Mouse (Mus musculus) spleen, postnatal 10 days (tissue): Measurements from ENCODE around the gene 4933407L21Rik.
A peak's percentile ranks its signal among the peaks of the same experiment; 100 is the strongest.

Source experiments
- DNase-seq, 2 experiments: peaks; one replicate each; pipeline ENCODE4 v3.0.0; 2021 to 2022; ENCODE audit warnings: low spot score in 2 of 2

4933407L21Rik gene

DNA sequence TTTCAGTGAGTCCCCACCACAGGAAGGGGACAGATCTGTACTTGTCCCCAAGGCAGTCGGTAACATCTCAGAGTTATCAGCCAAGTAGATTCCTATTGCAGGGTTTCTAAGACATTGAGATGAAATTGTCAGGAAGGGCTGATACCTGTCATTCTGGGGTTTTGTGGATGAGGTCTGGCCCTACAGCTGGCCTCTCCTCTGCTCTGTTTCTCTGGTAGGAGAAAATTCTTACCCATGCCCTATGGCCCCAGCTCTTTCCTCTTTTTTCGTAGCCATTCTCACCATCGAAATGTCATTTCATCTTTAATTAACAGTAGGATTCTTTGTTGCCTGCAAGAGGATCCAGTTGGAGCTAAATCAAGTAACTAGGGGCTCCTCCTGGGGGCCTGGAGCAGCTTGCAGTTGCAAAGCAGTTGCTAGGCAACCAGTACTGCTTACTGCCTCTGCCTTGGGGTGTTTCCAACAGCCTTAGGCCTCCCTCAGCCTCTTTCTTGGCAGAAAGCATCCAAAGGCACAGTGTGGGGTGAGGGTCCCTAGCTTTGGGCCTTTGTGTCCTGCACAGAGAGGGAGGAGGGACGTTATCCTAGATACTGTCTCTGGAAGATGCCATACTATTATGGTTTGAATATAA is at the start of gene 4933407L21Rik:
Gene 4933407L21Rik, plus strand, starts transcription at position 427 of the 631 bp plus-strand sequence.
- DNase-seq: no peak

DNA sequence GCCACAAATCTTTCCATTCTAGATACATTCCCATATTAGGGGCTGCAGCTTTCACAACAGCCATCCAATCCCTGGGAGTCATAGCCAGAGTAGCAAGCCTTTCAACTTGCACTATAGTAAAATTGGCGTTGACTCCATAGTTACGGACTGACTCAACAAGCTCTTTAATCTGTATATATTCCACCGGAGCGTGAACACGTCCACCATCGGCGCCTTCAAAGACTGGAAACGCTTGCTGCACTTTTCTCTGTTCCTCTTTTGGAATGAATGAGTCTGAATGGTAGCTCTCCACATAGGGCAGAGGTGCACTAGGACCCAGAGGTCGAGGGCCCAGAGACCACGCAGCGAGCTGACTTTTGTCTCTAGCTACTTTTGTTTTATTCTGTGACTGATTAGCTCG is 46.3 kb upstream of the 4933407L21Rik start:
- no peak for DNase-seq

DNA sequence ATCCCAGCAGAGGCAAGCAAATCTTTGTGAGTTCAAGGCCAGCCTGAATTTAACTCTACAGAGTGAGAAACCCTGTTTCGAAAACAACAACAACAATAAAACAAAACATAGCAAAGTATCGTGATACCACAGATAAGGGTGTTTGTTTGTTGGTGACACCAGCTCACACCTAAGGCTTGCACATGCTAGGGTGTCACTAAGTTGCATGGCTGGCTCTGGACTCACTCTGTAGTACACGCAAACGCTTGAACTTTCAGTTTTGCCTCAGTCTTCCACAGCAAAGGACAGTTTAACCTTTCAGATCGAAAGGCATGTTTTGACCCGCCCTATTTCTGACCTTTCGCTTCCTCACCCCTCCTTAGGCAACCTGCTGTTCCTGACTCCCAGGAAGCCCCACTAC is 41.1 kb upstream of the 4933407L21Rik start:
- DNase-seq: no peak

DNA sequence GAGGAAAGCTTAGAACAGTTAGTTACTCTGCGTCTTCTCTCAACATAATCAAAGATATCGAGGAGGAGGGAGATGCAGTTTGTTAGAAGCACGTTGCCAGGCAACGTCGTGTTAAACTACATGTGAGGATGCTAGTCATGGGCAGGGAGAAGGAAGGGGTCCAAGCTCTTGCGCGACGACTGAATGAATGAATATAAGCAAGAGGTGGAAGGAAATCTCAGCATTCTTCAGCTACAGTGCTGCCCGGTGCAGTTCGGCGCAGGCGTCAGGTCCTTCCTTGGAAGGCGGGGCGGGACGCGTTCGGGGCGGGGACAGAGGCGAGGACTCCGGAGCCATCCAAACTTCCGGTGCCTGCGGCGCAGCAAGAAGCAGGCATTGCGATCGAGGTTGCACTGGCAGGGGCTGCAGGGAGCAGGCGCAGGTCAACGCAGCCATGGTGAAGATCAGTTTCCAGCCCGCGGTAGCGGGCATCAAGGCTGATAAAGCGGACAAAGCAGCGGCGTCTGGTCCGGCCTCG is 34.0 kb upstream of the 4933407L21Rik start, which contains the start of gene Itm2c:
Gene Itm2c, plus strand, starts transcription at position 51 of the 517 bp plus-strand sequence.
- peak; percentile 48 to 79 for DNase-seq

DNA sequence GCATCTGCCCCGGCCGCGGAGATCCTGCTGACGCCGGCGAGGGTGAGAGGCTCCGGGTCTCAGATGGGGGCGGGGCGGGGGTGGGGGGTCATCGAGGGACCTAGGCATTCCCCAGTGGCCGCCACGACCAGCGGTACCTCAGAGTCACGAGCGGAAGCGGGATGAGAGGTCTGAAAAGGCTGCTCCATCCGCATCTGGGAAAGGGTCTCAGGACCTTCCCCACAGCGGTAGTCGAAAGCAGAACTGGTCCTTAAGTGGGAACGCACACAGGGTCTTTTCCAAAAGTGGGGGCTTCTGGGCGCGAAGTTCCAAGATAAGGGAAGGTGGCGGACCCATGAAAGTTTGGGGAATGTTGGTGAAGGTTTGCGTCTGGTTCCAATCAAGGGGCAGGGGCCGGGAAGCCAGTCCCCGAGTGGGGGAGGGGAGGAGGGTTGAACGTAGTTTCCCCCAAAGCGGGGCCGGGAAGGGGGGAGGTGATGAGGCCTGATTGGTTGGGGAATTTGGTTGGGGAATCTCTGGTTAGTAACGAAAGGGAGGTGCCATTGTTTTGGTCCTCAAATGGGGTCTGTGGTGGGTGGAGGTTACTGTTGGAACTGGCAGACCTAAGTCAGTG is 33.4 kb upstream of the 4933407L21Rik start:
- peak in 1 of 2 experiments; percentile 32 for DNase-seq

DNA sequence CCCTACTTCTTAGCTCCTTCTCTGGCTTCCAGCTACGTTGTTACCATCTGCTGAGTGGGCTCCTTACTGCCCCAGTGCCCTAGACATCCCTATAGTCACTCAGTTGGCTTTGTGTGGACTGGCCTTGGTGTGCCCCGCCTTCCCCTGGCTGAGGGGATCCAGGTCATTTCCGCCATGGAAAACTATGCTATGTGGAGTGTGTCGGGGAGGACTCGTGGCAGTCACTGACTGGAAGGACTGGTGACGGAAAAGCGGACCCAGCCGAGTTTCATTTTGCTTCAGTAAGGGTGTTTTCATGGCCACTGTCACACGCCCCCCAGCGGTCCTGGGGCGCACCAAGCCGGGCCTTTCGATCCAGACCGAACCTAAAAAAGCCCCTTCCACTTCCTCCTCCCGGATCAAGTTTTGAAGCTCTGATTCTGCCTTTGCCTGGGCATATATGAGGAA is 32.9 kb upstream of the 4933407L21Rik start:
- peak; percentile 26 to 72 for DNase-seq

DNA sequence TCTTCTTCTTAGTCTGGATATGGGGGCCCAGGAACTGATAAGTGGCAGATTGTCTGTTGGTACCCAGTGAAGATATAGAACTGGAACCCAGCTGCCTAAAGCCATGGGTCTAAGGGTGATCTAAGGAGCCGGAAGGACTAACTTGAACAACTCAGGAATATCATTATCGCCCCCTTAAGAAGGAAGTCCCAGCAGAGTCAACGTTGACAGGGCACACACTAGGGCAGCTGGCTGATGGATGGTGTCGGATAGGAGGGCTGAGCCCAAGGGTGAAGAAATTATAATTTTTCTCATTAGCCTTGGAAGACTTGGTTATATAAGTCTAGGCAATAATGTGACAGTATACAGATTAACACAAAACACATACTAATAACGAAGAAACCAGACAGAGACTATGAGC is 32.2 kb upstream of the 4933407L21Rik start:
- DNase-seq: no peak

DNA sequence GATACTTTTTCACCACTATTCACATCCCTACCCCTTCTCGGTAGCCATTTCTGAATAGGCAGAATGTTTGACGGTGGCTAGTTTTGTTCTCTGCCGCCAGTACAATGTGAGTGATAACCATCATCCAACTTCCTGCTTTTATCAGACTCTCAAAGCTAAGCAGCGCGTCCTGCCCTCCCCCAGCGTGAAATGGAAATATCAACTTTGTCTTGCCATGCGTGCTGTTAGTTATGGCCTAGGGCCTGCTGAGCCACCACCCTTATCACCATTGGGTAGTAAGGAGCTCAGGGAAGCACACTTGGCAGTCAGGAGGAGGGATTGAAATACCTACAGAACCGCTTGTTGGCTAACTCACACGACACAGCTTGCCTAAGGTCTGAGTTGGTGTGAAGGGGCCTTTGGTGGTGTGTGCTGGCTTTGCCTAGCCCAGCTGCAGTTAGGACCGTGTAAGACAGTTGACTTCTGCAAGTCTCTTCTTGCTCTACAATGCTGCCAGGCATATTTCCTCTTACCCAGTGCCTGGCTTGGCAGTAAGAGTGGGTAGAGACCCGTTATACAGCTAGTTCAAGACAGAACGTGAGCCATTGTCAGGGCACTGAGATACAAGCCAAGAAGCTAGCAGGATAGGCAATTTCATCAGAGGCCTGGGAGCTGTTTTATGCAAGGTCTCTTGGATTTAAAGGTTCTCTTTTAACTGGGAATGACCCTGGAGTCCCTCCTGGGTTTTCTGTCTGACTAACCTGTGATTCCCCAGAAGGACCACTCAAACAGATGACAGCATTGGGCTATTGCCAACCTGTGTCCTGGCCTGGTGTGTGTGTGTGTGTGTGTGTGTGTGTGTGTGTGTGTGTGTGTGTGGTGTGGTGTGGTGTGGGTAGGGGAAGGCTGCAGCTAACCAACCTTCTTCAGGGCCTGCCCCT is 31.2 kb upstream of the 4933407L21Rik start:
- DNase-seq: no peak

DNA sequence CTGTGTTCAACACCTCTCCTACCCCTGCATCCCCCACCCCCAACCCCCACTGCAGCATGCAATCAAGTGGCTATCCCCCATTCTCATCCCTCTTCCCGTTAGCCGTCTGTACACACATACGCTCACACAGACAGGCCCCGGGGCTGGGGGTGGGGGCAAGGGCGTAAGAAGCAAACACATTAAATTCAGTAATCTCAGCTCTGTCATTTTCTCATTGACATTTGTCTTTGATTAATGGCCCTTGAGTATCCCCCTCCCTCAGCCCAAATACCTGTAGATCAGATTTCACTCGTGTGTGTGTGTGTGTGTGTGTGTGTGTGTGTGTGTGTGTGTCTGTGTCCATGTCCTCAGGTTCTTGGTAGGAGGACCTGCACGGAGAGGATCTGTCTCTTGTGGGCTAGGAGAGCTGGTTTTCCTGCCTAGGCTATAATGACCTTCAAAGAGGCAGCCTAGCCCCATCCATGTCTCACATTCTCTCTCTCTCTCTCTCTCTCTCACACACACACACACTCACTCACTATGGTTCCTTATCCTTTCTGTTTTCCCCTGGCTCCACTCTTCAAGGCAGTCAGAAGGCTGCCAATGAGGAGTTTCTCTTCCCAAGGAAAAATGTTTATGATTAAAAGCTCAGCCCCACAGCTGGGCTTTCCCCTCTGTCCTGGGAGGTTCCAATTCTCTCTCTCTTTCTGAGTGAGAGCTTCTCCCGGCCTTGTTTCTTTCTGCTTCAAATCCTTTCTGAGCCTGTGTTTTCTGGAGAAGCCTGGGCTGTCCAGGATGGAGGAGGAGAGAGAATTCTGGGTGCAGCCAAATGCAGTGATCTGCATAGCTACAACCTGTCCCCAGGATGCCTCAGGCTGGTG is 30.2 kb upstream of the 4933407L21Rik start:
- no peak for DNase-seq

DNA sequence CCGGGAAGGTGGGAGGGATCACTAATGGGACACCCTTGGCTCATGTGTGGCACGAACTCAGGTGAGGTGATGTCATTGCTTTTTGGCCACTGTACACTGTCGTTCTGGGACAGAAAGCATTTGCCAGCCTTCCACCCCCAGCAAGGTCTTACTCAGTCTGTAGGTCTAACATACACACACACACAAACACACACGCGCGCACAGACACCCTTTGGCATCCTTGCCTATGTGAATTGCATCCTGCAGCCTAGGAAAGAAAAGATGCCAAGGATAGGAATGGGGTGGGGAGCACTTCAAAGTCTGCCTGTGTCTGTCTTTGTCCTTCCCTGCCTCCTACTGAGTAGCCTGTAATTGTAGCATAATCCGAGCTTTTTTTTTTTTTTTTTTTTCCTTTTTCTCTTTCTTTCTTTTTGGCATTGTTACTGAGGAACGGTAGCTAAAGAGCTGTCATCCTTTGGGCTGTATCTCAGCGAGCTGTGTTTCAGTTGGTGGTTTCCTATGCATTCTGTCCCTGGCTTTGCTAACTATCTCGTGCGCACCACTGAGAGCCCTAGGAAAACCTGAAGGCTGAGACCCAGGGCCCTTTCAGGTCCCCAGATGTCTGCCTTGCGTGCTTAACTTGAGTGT is 29.4 kb upstream of the 4933407L21Rik start:
- DNase-seq: no peak

DNA sequence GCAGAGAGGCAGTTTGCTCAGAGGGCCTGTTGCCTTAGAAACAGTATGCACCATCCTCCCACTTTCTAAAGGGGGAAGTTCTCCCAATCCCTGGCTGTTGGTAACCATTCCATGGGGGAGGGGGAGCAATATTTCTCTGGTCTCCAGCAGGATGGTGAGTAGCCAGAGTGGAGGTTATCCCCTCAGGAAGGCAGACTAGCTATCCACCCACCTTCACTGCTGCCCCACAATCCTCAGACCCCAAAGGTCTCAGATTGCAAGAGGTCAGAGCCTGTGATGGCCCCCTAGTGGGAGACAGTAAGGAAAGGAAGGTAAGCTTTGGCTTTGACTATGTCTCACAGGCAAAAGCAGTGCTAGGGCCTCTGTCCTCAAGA is 28.9 kb upstream of the 4933407L21Rik start:
- no peak for DNase-seq

DNA sequence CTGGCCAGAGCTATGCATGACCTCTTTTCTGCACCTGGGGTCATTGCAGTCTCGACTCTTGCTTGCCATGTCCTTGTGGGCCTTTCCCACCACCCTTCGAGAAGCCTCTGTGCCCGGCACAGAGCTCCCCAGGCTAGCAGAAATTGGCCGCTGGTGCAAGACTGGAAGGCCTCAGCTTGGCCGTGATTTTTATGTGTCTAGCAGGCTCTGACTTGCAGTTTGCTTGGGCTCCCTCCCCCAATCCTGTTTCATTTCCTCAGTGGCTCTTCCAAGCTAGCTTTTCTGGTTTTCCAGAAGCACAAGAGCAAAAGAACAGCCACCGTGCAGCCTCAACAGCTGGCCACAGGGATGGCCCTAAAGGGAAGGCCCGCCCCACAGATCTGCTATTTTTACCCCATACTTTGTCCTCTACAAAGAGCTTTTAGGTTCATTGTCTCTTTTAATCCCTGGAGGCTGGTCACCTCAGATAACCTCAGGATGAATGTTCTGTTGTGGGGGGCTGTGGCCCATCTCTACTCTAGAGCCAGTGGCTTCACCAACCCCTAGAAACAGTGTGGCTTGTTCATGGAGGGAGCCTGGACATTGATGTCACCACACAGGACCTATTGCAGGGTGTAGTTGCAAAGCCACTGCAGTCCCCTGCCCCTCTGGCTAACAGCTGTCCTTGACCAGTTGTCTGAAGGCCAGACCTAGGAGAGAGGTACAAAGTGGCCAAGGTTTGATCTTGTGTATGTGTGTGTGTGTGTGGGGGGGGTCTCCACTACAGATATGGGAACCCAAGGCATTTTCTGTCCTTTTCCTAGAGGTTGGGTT is 27.6 kb upstream of the 4933407L21Rik start:
- DNase-seq: no peak

DNA sequence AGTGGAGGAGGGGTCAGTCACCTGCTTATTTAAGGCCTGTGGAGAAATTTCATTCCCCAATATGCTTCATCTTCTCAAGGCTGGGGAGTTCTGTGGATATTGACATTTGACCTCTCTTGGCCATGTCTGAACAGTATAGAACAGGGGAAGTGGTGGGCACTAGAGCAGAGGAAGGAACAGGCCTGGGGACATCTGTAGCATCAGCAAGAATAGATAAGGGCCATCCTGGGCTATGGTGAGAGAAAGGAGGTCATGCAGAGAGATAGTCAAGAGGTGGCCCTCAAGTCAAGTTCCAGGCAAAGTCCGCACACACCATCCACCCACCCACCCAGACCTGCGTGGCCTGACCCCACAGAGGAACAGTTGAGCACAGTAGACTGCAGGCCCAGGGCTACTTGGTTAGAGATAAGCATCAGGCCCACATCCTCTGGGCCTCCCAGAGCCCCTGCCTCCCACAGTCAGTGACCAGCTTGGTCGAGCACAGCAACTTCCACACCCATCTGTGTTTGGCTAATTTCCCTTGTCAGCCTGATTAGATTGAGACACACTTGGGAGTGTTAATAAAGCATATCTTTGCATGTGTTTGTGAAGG is 26.7 kb upstream of the 4933407L21Rik start:
- DNase-seq: no peak

DNA sequence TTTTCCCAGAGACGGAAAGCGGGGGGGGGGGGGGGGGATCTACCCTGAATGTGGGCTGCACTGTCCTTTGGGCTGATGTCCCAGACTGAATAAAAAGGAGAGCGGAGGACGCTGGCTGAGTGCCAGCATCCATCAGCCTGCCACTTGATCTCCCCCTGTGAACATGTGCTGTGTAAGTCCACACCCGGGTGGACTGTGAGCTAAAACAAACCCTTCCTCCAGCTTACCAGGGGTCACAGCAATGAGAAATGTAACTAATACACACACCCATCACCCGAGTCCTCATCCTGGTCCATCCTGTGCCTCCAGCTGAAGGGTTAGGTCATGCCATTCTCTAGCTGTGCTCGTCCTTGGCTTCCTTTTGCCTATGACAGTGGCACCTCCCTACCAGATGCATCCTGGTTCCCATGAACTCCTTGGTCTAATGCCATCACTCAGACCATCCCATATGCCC is 26.1 kb upstream of the 4933407L21Rik start:
- DNase-seq: no peak

DNA sequence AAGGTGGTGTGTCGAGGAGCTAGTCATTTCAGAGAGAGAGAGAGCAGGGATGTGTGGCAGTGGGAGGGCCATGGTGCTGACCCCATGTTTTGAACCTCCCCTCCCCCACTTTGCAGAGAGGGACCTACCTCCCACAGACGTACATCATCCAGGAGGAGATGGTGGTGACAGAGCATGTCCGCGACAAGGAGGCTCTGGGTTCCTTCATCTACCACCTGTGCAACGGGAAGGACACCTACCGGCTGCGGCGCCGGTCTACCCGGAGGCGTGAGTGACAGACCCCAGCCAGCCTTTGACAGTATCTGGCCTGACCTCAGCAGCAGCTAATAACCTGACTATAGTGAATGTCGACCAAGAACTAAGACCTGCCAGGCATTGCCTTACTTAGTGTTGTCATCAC is 21.4 kb upstream of the 4933407L21Rik start:
- DNase-seq: no peak

DNA sequence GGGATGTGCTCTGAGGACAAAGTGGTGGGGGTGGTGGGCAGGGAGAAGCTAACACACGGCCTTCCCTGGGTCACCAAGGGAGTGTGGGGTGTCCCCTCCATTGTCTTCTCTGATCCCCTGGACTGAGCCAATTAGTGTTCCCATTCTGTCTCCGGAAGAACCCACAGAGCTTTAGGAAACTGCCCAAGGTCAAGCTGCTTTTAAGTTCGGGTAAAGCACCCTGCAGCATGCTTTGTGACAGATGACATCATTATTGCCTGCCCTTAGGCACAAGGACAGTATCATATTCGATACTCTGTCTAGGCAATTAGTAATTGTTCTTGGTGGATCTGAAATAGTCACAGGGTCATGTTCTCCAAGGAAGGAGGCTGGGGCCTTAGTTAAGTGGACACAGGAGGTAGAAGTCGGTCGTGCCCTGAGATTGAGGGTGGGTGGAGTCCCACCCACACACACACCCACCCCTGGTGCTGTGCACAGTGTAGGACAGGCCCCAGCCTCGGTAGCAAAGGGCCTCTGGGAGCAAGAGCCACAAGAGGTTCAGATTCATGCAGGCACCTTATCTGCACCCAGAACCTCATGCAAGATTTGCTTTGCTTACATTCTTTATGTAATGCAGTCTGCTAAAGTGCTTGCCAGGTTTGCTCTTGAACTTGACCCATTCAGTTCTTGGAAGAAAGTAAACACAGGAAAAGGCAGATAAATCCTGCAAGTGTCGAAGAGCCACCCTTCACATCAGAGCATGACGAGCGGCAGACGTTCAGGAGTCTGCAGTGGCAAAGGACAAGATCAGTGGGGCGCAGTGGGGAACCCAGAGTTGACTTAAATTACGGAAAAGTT is 19.3 kb upstream of the 4933407L21Rik start:
- no peak for DNase-seq

DNA sequence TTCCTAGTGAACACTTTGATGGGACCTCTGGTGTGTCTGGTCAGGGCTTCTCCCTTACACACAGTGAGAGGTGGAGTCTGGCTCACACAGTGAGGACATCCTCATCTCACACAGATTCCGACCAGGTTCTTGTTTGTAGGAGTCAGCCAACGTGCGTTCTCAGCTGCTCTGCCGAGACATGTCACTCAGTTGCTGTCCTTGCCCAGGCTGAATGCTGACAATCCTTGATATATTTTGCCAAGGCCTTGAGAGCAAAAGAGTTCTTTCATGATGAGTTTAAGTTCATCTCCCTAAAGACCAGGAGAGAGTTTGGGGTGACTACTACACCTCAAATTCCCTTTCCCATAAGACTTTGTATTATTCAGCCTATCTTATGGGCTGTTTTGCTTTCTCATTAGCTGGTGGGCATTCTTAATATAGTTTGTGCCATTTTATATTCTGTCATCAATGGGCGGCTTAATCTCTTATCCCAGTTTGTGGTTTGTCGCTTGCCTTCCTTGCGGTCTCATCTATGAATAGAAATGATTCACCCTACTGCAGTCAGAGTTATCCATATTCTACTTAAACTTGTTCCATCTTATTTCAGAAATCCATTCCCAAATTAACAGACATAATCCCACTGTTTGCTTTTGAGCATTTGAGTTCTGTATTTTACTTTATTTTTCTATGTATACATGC is 15.1 kb upstream of the 4933407L21Rik start:
- no peak for DNase-seq

DNA sequence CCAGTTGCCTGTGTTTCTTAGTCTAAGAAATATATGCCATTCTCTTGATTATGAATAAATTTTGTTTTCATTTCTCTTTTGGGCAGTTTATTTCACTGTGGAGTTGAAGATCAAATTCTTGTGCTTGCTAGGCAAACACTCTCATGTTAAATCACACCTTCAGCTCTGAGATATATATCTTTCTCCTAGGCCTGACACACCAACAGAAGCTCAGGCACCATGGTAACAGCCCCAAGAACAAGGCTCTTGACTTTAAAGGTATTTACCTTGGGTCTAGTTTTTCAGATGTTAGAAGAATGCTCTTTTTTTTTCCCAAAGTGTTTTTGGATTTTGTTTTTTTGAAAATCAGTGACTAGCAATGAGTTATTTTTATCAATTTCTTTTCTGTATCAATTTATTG is 12.4 kb upstream of the 4933407L21Rik start:
- DNase-seq: no peak
